Mouse (Mus musculus): ENCODE results near the gene Zfp846. TPM values are rescaled to one million over a fixed set of nuclear protein-coding genes. Genes with fewer than 3 reads are reported as not detected.
A peak's percentile ranks its signal among the peaks of the same experiment; 100 is the strongest.
"Not testable (repeated sequence)": the region's sequence is repeated elsewhere in the genome, so short reads cannot be mapped to it uniquely, and the experiment has no call there.

The Zfp846 gene
- total RNA-seq (2015): 9.5 and 12.0 TPM in 2 replicates
- total RNA-seq (2017): 4.7 and 5.6 TPM in 2 replicates

GRCm38 (mm10) chr9:20581175-20581634, at the start of gene Zfp846:
Gene Zfp846, plus strand, starts transcription at chr9:20581291.
- ATAC-seq (replicated peaks; ENCODE audit: poor library complexity): peak; percentile 100

GRCm38 (mm10) chr9:20534326-20534926, 46.7 kb upstream of the Zfp846 start:
- ATAC-seq (replicated peaks; ENCODE audit: poor library complexity): no peak

- ATAC-seq (replicated peaks; ENCODE audit: poor library complexity): no peak
Measured at GRCm38 (mm10) chr9:20536598-20536997, 44.5 kb upstream of the Zfp846 start.

GRCm38 (mm10) chr9:20543496-20543895, 37.6 kb upstream of the Zfp846 start:
- ATAC-seq (replicated peaks; ENCODE audit: poor library complexity): no peak

GRCm38 (mm10) chr9:20544070-20544821, 36.8 kb upstream of the Zfp846 start:
- ATAC-seq (replicated peaks; ENCODE audit: poor library complexity): peak; percentile 88

- ATAC-seq (replicated peaks; ENCODE audit: poor library complexity): peak; percentile 72
Measured at GRCm38 (mm10) chr9:20545151-20545550, 35.9 kb upstream of the Zfp846 start.

GRCm38 (mm10) chr9:20551781-20552275, 29.3 kb upstream of the Zfp846 start:
- no peak for ATAC-seq (replicated peaks; ENCODE audit: poor library complexity)

GRCm38 (mm10) chr9:20552698-20553097, 28.4 kb upstream of the Zfp846 start:
- ATAC-seq (replicated peaks; ENCODE audit: poor library complexity): no peak

GRCm38 (mm10) chr9:20562177-20562576, 18.9 kb upstream of the Zfp846 start:
- no peak for ATAC-seq (replicated peaks; ENCODE audit: poor library complexity)

- not testable (repeated sequence) for ATAC-seq (replicated peaks; ENCODE audit: poor library complexity)
Measured at GRCm38 (mm10) chr9:20565326-20566030, 15.6 kb upstream of the Zfp846 start.

- no peak for ATAC-seq (replicated peaks; ENCODE audit: poor library complexity)
Measured at GRCm38 (mm10) chr9:20571060-20571459, 10.0 kb upstream of the Zfp846 start.

GRCm38 (mm10) chr9:20576591-20576990, 4.5 kb upstream of the Zfp846 start:
- ATAC-seq (replicated peaks; ENCODE audit: poor library complexity): no peak

GRCm38 (mm10) chr9:20601270-20601669, 20.2 kb downstream of the Zfp846 start:
- peak; percentile 68 for ATAC-seq (replicated peaks; ENCODE audit: poor library complexity)

- no peak for ATAC-seq (replicated peaks; ENCODE audit: poor library complexity)
Measured at GRCm38 (mm10) chr9:20606269-20606668, 25.2 kb downstream of the Zfp846 start.

GRCm38 (mm10) chr9:20607100-20607974, 26.2 kb downstream of the Zfp846 start:
- ATAC-seq (replicated peaks; ENCODE audit: poor library complexity): peak; percentile 96

- no peak for ATAC-seq (replicated peaks; ENCODE audit: poor library complexity)
Measured at GRCm38 (mm10) chr9:20609831-20610464, 28.9 kb downstream of the Zfp846 start.

GRCm38 (mm10) chr9:20611976-20612375, 30.9 kb downstream of the Zfp846 start:
- ATAC-seq (replicated peaks; ENCODE audit: poor library complexity): no peak

- ATAC-seq (replicated peaks; ENCODE audit: poor library complexity): no peak
Measured at GRCm38 (mm10) chr9:20616685-20617084, 35.6 kb downstream of the Zfp846 start.

- no peak for ATAC-seq (replicated peaks; ENCODE audit: poor library complexity)
Measured at GRCm38 (mm10) chr9:20631332-20631731, 50.2 kb downstream of the Zfp846 start.

- ATAC-seq (replicated peaks; ENCODE audit: poor library complexity): not testable (repeated sequence)
Measured at GRCm38 (mm10) chr9:20635676-20636075, 54.6 kb downstream of the Zfp846 start.
